Mouse (Mus musculus) embryonic facial prominence, embryonic 11.5 days (tissue): Measurements from ENCODE around the gene Adarb1. TPM values are rescaled to one million over a fixed set of nuclear protein-coding genes. Genes with fewer than 3 reads are reported as not detected.

Experiments
- ATAC-seq: fragments of 200-750 bp; cut with Nextera tagmentation; replicated peaks from 2 replicates; pipeline ENCODE4 v1.8.0; 2017; ENCODE audit warnings: low read depth; ENCODE audit not compliant: insufficient number of reproducible peaks, low FRiP score, low TSS enrichment
- DNase-seq: peaks from one replicate; pipeline ENCODE4 v3.0.0-alpha.2; 2015; ENCODE audit warnings: low spot score
- H3K27ac ChIP-seq: fragments of 300-500 bp; sonication (generic); replicated peaks from 2 replicates; pipeline ENCODE4 v1.5.1; 2014; ENCODE audit warnings: mild to moderate bottlenecking, low read depth, low read length, control low read depth
- H3K27me3 ChIP-seq: fragments of 300-500 bp; sonication (generic); 2 replicates; pipeline ENCODE4 v1.6.1; 2014; ENCODE audit warnings: mild to moderate bottlenecking, low read length, moderate library complexity, mixed read lengths; ENCODE audit not compliant: control insufficient read depth, insufficient read depth
- H3K36me3 ChIP-seq: fragments of 300-500 bp; sonication (generic); replicated peaks from 2 replicates; pipeline ENCODE4 v1.6.1; 2014; ENCODE audit warnings: low read depth, mild to moderate bottlenecking, low read length, moderate library complexity, mixed read lengths; ENCODE audit not compliant: control insufficient read depth, insufficient read depth
- H3K4me1 ChIP-seq: fragments of 300-500 bp; sonication (generic); 2 replicates; pipeline ENCODE4 v1.6.1; 2014; ENCODE audit warnings: low read length, mixed read lengths; ENCODE audit not compliant: control insufficient read depth, insufficient read depth
- H3K4me2 ChIP-seq: fragments of 300-500 bp; sonication (generic); 2 replicates; pipeline ENCODE4 v1.6.1; 2014; ENCODE audit warnings: low read depth, mild to moderate bottlenecking, control low read depth, low read length, moderate library complexity
- H3K4me3 ChIP-seq: fragments of 300-500 bp; sonication (generic); 2 replicates; pipeline ENCODE4 v1.5.1; 2014; ENCODE audit warnings: low read depth, low read length, control low read depth
- H3K9ac ChIP-seq: fragments of 300-500 bp; sonication (generic); replicated peaks from 2 replicates; pipeline ENCODE4 v1.6.1; 2014; ENCODE audit warnings: mild to moderate bottlenecking, control low read depth, low read length
- H3K9me3 ChIP-seq: fragments of 300-500 bp; sonication (generic); replicated peaks from 2 replicates; pipeline ENCODE4 v1.6.1; 2016; ENCODE audit warnings: mild to moderate bottlenecking, low read length, inconsistent platforms, mixed read lengths; ENCODE audit not compliant: control insufficient read depth
- WGBS: fragments of 180-500 bp; shearing (Covaris S2); extraction: QIAGEN DNeasy Blood & Tissue Kit; methylation state at CpG from one replicate; pipeline ENCODE4 v1.1.7; 2014; 5-methylcytosine and 5-hydroxymethylcytosine counted together
- polyA plus RNA-seq: library from polyadenylated mRNA; unstranded; fragments of >200 nt; fragmentation: Nextera tagmentation; extraction: Ambion mirVana; gene quantifications from 2 replicates; pipeline ENCODE4 v1.2.1, GENCODE M21; 2014

The Adarb1 gene
- polyA plus RNA-seq, 1 experiment from 2014 or later: 3.6 TPM

DNA sequence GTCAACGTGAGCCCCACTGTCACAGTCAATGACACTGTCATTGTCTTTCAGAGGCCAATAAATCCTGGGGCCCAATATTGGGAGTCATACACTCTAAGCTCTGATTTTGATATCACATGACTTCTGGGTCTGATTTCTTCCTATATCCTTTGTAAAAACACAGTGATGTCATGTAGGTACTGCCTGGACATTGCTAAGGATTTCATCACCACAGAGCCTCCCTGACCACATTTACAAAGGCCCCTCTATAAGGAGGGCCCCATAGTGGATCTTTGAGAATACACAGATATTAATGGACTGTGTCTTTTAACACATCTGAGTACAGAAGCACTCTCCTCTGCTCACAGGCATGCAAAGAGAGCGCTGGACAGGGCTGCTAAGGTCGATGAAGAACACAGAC, 175.7 kb downstream of the Adarb1 start:
- no peak for ATAC-seq
- H3K4me3 ChIP-seq: no peak overlapping the region
- no peaks in the 10 kb centered on the region for H3K9me3 ChIP-seq
- H3K27ac ChIP-seq: no peak overlapping the region
- no peaks in the 10 kb centered on the region for H3K4me1 ChIP-seq
- WGBS: 89% methylated on average over 3 of the region's 3 CpGs
- H3K9ac ChIP-seq: no peak overlapping the region
- no peak overlapping the region for H3K4me2 ChIP-seq
- no peak for DNase-seq
- no peaks in the 10 kb centered on the region for H3K27me3 ChIP-seq
- H3K36me3 ChIP-seq: no peaks in the 10 kb centered on the region

DNA sequence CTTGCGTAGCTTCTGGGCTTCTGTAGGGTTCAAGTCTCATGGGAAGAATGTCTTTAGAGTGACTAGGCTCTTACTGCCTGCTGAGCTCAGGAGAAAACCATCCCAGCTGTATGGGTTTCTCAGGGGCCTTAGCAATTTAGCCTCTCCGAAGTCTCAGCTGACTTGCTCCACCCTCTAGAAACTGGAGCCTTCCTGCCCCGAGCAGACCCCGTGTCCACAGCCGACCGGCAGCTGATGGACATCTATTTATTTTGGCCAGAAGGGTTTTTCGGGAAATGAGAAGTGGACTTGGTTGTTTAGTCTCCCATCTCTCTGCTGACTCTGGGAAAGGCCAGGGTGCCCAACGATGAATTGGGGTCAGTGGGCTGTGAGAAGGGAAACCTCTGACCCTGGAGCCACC, 177.3 kb downstream of the Adarb1 start:
- ATAC-seq (no peak), DNase-seq (no peak)
- WGBS: 57% methylated on average over 8 of the region's 8 CpGs
- Histone ChIP-seq H3K27ac (no peak overlapping the region), H3K36me3 (no peaks in the 10 kb centered on the region), H3K4me3 (no peak overlapping the region), H3K9ac (no peak overlapping the region), H3K27me3 (no peaks in the 10 kb centered on the region), H3K4me2 (no peak overlapping the region), H3K4me1 (no peaks in the 10 kb centered on the region), H3K9me3 (no peaks in the 10 kb centered on the region)

Other genes with a start within 250 kb of the Adarb1 start
- gene Pofut2, start 159.1 kb downstream of the Adarb1 start, polyA plus RNA-seq: 68.4 and 70.7 TPM in 2 replicates
- 40.6 and 42.3 TPM in 2 replicates for gene Fam207a, start 97.5 kb upstream of the Adarb1 start, polyA plus RNA-seq
- gene Itgb2, start 112.0 kb upstream of the Adarb1 start, polyA plus RNA-seq: 1.3 and 1.4 TPM in 2 replicates
- 89.2 and 95.6 TPM in 2 replicates for gene Pttg1ip, start 163.4 kb upstream of the Adarb1 start, polyA plus RNA-seq
- 382 and 410 TPM in 2 replicates for gene Sumo3, start 187.8 kb upstream of the Adarb1 start, polyA plus RNA-seq
- gene Gm49325, start 187.9 kb upstream of the Adarb1 start, polyA plus RNA-seq: 1.6 TPM in 1 of 2 replicates, not detected in the other
- 41.2 and 44.1 TPM in 2 replicates for gene Ube2g2, start 204.0 kb upstream of the Adarb1 start, polyA plus RNA-seq